Mouse (Mus musculus) ES-Bruce4 (cell line): ENCODE measurements at regions not wholly inside any gene's neighbourhood (a gene's known extent, or its start where the extent isn't known, plus 50 kb on each side); places are given as distances from the start of the nearest gene placed in this dataset.

Experiments used
- H3K27ac ChIP-seq: 2 replicates; pipeline ENCODE4 v1.5.1; 2012; ENCODE audit warnings: low read length, inconsistent platforms; ENCODE audit not compliant: insufficient read depth
- H3K27me3 ChIP-seq: 2 replicates; pipeline ENCODE4 v1.6.1; 2012; ENCODE audit warnings: mild to moderate bottlenecking, low read length, inconsistent platforms; ENCODE audit not compliant: control insufficient read depth, poor library complexity, insufficient read depth, severe bottlenecking
- H3K36me3 ChIP-seq: 2 replicates; pipeline ENCODE4 v1.6.1; 2012; ENCODE audit warnings: inconsistent platforms, mild to moderate bottlenecking, low read length, moderate library complexity; ENCODE audit not compliant: control insufficient read depth, poor library complexity, insufficient read depth, severe bottlenecking
- H3K4me1 ChIP-seq: one replicate; pipeline ENCODE4 v1.8.1; 2011; ENCODE audit warnings: low read length; ENCODE audit not compliant: control insufficient read depth, insufficient read depth
- H3K4me3 ChIP-seq: 2 replicates; pipeline ENCODE4 v1.5.1; 2011; ENCODE audit warnings: low read depth, mild to moderate bottlenecking, low read length
- H3K9ac ChIP-seq: 2 replicates; pipeline ENCODE4 v1.6.1; 2012; ENCODE audit warnings: low read depth, mild to moderate bottlenecking, inconsistent platforms; ENCODE audit not compliant: poor library complexity, severe bottlenecking
- H3K9me3 ChIP-seq: replicated peaks from 2 replicates; pipeline ENCODE4 v1.6.1; 2012; ENCODE audit warnings: mild to moderate bottlenecking, low read length, inconsistent platforms; ENCODE audit not compliant: control insufficient read depth, poor library complexity, insufficient read depth, severe bottlenecking
- CTCF ChIP-seq: IDR thresholded peaks from one replicate; pipeline ENCODE4 v1.8.1; 2011; ENCODE audit warnings: low read depth, low read length
- EP300 ChIP-seq: IDR thresholded peaks from 2 replicates; pipeline ENCODE4 v1.6.1; 2011; ENCODE audit warnings: low read depth, low read length; ENCODE audit not compliant: insufficient read depth
- POLR2A ChIP-seq: IDR thresholded peaks from one replicate; pipeline ENCODE4 v1.8.1; 2011; ENCODE audit warnings: low read length; ENCODE audit not compliant: insufficient read depth

DNA sequence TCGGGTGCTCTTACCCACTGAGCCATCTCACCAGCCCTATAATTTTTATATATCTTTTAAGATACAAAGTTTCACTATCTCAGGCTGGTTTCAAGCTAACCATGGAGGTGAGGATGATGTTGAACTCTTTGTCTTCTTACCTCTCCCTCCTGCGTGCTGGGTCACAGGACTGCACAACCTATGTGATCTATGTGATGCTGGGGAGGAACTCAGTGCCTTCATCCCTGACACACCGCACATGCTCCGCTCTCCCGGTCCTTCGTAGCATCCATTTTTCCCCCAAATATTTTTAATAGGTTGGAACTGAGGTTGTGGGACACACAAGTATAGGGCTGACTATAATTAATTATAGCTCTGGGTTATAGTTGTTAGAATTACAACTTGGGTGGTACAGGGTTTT is 75.9 kb upstream of the Caprin1 start:
- H3K36me3 ChIP-seq = no peaks in the 10 kb centered on the region
- no peak overlapping the region for H3K27ac ChIP-seq
- no peak for TF ChIP-seq EP300
- TF ChIP-seq CTCF = no peak
- no peak for TF ChIP-seq POLR2A
- no peaks in the 10 kb centered on the region for H3K9me3 ChIP-seq
- no peak overlapping the region for H3K4me3 ChIP-seq
- H3K4me1 ChIP-seq = no peaks in the 10 kb centered on the region
- no peak overlapping the region for H3K9ac ChIP-seq
- H3K27me3 ChIP-seq = no peaks in the 10 kb centered on the region

DNA sequence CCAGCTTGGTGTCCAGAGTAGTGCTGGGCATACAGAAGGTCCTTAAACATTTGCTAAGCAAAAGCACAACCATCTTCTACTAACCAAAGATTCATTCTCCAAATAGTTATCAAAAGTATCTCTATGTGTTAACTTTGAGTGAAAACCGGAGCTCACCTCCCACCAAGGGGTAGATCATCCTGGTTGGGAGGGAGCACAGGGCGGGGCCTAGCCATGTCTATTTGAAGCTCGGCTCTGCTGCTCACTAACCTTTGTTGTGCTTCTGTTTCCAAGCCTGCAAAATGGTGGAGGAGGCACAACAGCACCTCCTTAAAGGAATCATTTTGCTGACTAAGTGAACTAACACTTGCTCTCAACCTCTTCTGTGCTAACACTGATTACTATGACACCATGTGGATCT is 77.0 kb upstream of the Caprin1 start:
- no peaks in the 10 kb centered on the region for H3K9me3 ChIP-seq
- H3K4me1 ChIP-seq = no peaks in the 10 kb centered on the region
- no peak overlapping the region for H3K27ac ChIP-seq
- H3K27me3 ChIP-seq = no peaks in the 10 kb centered on the region
- H3K36me3 ChIP-seq = no peaks in the 10 kb centered on the region
- H3K4me3 ChIP-seq = no peak overlapping the region
- TF ChIP-seq EP300 (no peak), POLR2A (no peak), CTCF (no peak)
- H3K9ac ChIP-seq = no peak overlapping the region

DNA sequence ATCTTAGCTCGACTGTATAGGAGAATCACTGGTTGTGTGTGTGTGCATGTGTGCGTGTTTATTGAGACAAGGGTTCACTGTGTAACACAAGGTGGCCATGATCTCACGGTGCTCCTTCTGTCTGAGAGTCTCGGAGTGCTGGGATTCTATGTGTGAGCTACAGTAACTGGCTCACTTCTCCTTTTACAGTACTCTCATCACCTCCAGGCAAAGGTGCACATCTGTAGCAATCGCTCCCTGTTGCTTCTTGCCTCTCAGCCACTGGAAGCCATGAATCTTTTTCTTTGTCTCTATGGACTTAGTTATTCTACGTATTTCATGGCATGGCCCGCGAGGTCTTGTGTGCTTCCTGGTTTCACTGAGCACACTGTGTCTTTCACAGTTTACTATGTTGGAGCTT is 78.3 kb upstream of the Caprin1 start:
- Histone ChIP-seq H3K9ac (no peak overlapping the region), H3K4me3 (no peak overlapping the region), H3K27ac (no peak overlapping the region), H3K9me3 (no peaks in the 10 kb centered on the region), H3K4me1 (no peaks in the 10 kb centered on the region), H3K36me3 (no peaks in the 10 kb centered on the region), H3K27me3 (no peaks in the 10 kb centered on the region)
- TF ChIP-seq CTCF (no peak), POLR2A (no peak), EP300 (no peak)

DNA sequence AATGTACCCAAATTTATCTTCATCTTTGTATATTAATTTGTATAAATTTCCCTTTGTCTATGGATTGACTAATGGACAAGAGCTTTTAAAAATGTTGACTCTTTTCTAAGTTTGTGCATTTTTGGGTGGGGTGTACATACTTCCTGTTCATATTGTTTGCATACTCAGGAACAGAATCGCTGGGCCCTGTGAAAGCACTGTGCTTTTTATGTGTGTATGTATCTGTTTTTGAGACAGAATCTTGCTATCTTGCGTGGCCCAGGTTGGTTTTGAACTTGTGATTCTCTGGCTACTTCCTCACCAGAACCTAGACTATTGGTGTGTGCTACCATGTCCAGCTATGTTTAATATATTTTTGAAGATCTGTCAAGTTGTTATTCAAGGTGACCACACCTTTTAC is 78.8 kb upstream of the Caprin1 start:
- H3K9ac ChIP-seq = no peak overlapping the region
- H3K36me3 ChIP-seq = no peaks in the 10 kb centered on the region
- H3K4me1 ChIP-seq = no peaks in the 10 kb centered on the region
- no peaks in the 10 kb centered on the region for H3K9me3 ChIP-seq
- no peak overlapping the region for H3K4me3 ChIP-seq
- TF ChIP-seq EP300 (no peak), CTCF (no peak), POLR2A (no peak)
- no peak overlapping the region for H3K27ac ChIP-seq
- H3K27me3 ChIP-seq = no peaks in the 10 kb centered on the region

DNA sequence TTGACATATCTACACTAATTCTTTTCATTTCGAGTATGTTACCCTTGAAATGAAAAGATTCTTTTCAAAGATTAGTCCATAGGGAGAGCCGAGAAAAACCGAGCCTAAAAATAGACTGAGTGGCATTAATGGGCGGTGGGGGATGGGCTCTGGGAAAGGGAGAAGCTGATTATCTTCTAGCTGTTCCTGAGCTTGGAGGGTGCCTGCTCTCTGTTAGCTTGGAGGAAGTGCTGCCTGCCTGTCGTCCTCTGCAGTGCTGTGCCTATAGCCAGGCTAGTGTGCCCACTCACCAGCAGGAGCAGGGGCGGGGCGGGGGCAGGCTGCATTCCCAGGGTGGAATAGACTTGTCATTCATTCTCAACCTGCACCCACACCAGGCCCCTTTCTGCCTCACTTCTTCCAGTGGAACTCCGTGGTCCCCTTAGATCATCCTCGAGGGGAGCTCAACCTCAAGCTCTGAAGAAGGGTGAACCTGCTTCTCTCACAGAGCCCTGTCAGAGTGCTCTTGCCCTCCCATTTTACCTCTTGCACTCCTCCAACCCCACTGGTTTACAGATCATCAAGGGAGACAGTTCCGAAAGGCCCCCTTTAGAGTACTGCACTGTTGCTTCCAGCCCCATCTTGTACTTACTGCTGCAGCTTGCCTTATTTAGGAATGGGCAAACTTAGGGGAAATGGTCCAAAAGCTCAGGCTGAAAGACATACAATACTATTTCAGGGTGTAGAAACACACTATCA is 76.6 kb upstream of the Lmo2 start:
- TF ChIP-seq CTCF = no peak
- TF ChIP-seq EP300 = no peak
- TF ChIP-seq POLR2A = no peak

DNA sequence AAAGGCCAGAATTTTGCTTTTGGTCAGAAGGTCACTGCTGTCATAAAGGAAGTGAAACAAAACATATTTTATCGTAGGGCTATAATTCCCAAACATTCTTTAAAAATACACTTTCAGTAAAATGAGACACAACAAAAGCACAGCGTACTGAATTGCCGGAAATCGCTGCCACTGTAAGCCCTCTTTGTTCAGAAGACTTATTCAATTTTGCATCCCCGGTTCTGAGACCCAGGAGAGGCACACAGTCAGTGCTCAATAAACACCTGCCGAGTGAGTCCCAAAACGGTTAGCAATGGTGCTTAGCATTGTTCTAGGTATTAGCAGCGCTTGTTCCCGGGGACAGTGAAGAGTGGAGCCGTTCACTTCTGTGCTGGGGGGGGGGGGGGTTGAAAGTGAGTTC is 72.9 kb upstream of the Lmo2 start:
- no peaks in the 10 kb centered on the region for H3K36me3 ChIP-seq
- TF ChIP-seq POLR2A = no peak
- no peak for TF ChIP-seq EP300
- TF ChIP-seq CTCF = no peak
- H3K9me3 ChIP-seq = no peaks in the 10 kb centered on the region
- H3K4me3 ChIP-seq = no peak overlapping the region
- no peaks in the 10 kb centered on the region for H3K27me3 ChIP-seq
- H3K4me1 ChIP-seq = no peaks in the 10 kb centered on the region
- no peak overlapping the region for H3K9ac ChIP-seq
- no peak overlapping the region for H3K27ac ChIP-seq

More for the DNA sequence above, 76.6 kb upstream of the Lmo2 start:
- Histone ChIP-seq H3K36me3 (no peaks in the 10 kb centered on the region), H3K27ac (no peak overlapping the region), H3K9ac (no peak overlapping the region), H3K27me3 (no peaks in the 10 kb centered on the region), H3K4me3 (no peak overlapping the region), H3K4me1 (no peaks in the 10 kb centered on the region), H3K9me3 (no peaks in the 10 kb centered on the region)
